ENCODE assay signal across 8 mouse cellular contexts in genomic region chr13:21242408-21243125, GRCm38 (mm10). TPM values are rescaled to one million over a fixed set of nuclear protein-coding genes. Genes with fewer than 3 reads are reported as not detected.
DNase-seq lines count a peak whose midpoint lies in the region; ATAC-seq and TF ChIP-seq lines count a peak whose summit lies in the region.

No protein-coding gene starts in this region.

- ATAC-seq in kidney, embryonic 15.5 days (replicated peaks; ENCODE audit: low FRiP score): no peak
- no peak for ATAC-seq in heart, postnatal 0 days (ENCODE audit: insufficient read depth, low read depth)

- TF ChIP-seq CTCF in heart, postnatal 0 days (IDR thresholded peaks at IDR 0.05; ENCODE audit: low read depth): no peak

- no peak for DNase-seq in kidney, adult 11 months
- peak; percentile 25 for DNase-seq in NIH3T3 (ENCODE audit: low read depth)
- DNase-seq in heart, postnatal 0 days (ENCODE audit: low spot score): no peak
- peak; percentile 64 for DNase-seq in mesoderm, embryonic 11.5 days (ENCODE audit: low read depth, low spot score)
- DNase-seq in urinary bladder, postnatal 14 days (ENCODE audit: low spot score): no peak
- no peak for DNase-seq in testis, postnatal 14 days (ENCODE audit: low spot score)
- DNase-seq in urinary bladder, postnatal 25 days (ENCODE audit: low spot score): no peak

- H3K27me3 ChIP-seq in kidney, embryonic 15.5 days: peaks cover 29% of the 10 kb centered on the region
- no peaks in the 10 kb centered on the region for H3K27me3 ChIP-seq in heart, postnatal 0 days (ENCODE audit: control insufficient read depth, insufficient read depth, low read length)

- no peaks in the 10 kb centered on the region; the same call in 1 of the 2 replicates for H3K9me3 ChIP-seq in kidney, embryonic 15.5 days (replicated peaks)
- 0 out of 2 replicates have a peak, but pooled peaks cover 7% of the 10 kb centered on the region for H3K9me3 ChIP-seq in heart, postnatal 0 days (replicated peaks; ENCODE audit: control insufficient read depth, low read length)

- WGBS in kidney, embryonic 15.5 days: 9% methylated on average over 16 of the region's 16 CpGs
- WGBS in heart, postnatal 0 days: 14% methylated on average over 16 of the region's 16 CpGs

- H3K9ac ChIP-seq in kidney, embryonic 15.5 days: no peak overlapping the region
- H3K9ac ChIP-seq in heart, postnatal 0 days (replicated peaks; ENCODE audit: low read depth, low read length): no peak overlapping the region

- TF ChIP-seq EP300 in heart, postnatal 0 days (IDR thresholded peaks at IDR 0.05; ENCODE audit: low read depth): no peak

- peaks cover 7% of the 10 kb centered on the region for H3K4me1 ChIP-seq in kidney, embryonic 15.5 days
- no peaks in the 10 kb centered on the region for H3K4me1 ChIP-seq in heart, postnatal 0 days (ENCODE audit: control insufficient read depth, insufficient read depth)

- H3K27ac ChIP-seq in kidney, embryonic 15.5 days: no peak overlapping the region
- H3K27ac ChIP-seq in heart, postnatal 0 days (ENCODE audit: low read depth): no peak overlapping the region

- H3K4me3 ChIP-seq in kidney, embryonic 15.5 days (replicated peaks): peak overlapping the region; percentile 35
- peak overlapping the region; percentile 31 for H3K4me3 ChIP-seq in heart, postnatal 0 days (ENCODE audit: low read depth, low read length)

- H3K4me2 ChIP-seq in kidney, embryonic 15.5 days: peak overlapping the region; percentile 59
- H3K4me2 ChIP-seq in heart, postnatal 0 days (ENCODE audit: low read depth, low read length): peak overlapping the region; percentile 44

- no peaks in the 10 kb centered on the region for H3K36me3 ChIP-seq in kidney, embryonic 15.5 days
- H3K36me3 ChIP-seq in heart, postnatal 0 days (replicated peaks; ENCODE audit: control insufficient read depth, insufficient read depth, low read length): no peaks in the 10 kb centered on the region

RNA-seq across cellular contexts. Expression of gene Gpx5, which starts 50.0 kb away (rescaled TPM):
- not detected in 2 replicates for polyA plus RNA-seq in kidney, embryonic 15.5 days (2015; fragmentation: Nextera tagmentation; extraction: Ambion mirVana)
- total RNA-seq in heart, postnatal 0 days (2014; rRNA removed; ENCODE audit: low replicate concordance): not detected in 2 replicates
- polyA plus RNA-seq in heart, postnatal 0 days (2015; fragmentation: Nextera tagmentation; extraction: Ambion mirVana): not detected in 2 replicates

Comparison
In these comparisons a context has a peak if more than half of its experiments do, and no peak if none do; other contexts are left out.
1. DNase-seq: peak in NIH3T3 (single experiment) and mesoderm, embryonic 11.5 days (single experiment); none in kidney, adult 11 months (single experiment), heart, postnatal 0 days (single experiment), urinary bladder, postnatal 14 days (single experiment), testis, postnatal 14 days (single experiment) and urinary bladder, postnatal 25 days (single experiment).